Mouse (Mus musculus) megakaryocyte, embryonic 14.5 days (primary cell): ENCODE results near the gene Gtf3c2.

Experiments used
- FLI1 ChIP-seq: IDR thresholded peaks from 2 replicates; pipeline ENCODE4 v1.6.1; 2012; ENCODE audit warnings: low read length, inconsistent platforms, mixed read lengths
- GATA1 ChIP-seq: IDR thresholded peaks from 3 replicates; pipeline ENCODE4 v1.6.1; 2012; ENCODE audit warnings: mixed read lengths, low read length, inconsistent platforms, borderline replicate concordance

DNA sequence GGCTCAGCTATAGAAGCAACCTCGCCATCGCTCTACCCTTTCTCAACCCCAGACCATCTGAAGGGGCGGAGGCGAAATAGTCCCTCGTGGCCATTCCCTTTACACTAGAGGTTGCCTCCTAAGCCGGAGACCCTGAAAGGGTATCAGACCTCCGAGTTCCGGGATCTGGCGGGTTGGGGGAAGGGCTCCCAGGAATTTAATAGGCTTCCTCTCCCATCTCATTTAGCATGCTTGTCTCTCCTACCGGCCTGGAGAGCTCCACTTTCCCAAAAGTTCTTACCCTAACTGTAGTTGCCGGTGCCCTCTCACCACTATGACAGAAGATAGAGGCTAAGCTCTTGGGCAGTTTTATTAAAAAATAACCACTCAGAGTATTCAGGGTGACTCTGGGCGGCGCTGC, 42.3 kb downstream of the Gtf3c2 start:
- no peak for TF ChIP-seq GATA1
- no peak for TF ChIP-seq FLI1
